Mouse (Mus musculus): ENCODE data around the gene Gm17660. TPM values are rescaled to one million over a fixed set of nuclear protein-coding genes. Genes with fewer than 3 reads are reported as not detected.

Gm17660 gene
- total and polyA plus RNA-seq, 3 experiments, result not detected

DNA sequence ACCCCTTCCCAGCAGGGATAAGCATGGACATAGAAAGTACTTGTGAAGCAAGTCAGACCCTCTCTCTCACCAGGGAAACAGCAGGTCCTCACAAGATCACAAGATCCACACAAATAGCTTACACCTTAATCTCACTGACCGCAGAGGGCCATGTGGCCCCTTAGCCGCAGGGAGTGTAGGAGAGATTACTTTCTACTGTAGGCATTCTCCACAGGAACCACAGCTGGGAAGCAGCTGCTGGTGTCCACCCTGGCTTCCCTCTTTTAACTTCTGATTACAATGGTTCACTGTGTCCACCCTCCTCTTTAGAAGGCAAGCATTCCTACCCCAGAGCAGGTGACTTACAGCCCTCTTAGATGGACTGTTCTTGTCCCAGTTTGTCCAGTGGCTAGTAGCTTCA lies 33.7 kb downstream of the Gm17660 start:
- Histone ChIP-seq H3K4me1 (ENCODE audit: control insufficient read depth in 1 of 2, insufficient read depth in 2 of 2) (peaks cover 5 to 33% of the 10 kb centered on the region in 2 experiments), H3K4me3 (replicated peaks in 1 of 3; ENCODE audit: low read depth in 2 of 3, low read length in 2 of 3, poor library complexity in 1 of 3) (no peak overlapping the region), H3K27ac (ENCODE audit: insufficient read depth, low read depth) (no peak overlapping the region), H3K27me3 (replicated peaks) (no peaks in the 10 kb centered on the region), H3K4me2 (ENCODE audit: insufficient read depth, low read depth, poor library complexity, severe bottlenecking) (no peak overlapping the region), H3K79me2 (replicated peaks; ENCODE audit: control insufficient read depth, extremely low read depth, insufficient read depth, poor library complexity, severe bottlenecking) (peaks cover 7% of the 10 kb centered on the region), H3K9me3 (replicated peaks; ENCODE audit: low read length) (no peaks in the 10 kb centered on the region), H3K36me3 (replicated peaks in 1 of 2; ENCODE audit: control insufficient read depth in 1 of 2, insufficient read depth in 1 of 2, low read length in 1 of 2) (no peaks in the 10 kb centered on the region), H3K9ac (ENCODE audit: insufficient read depth, low read depth) (no peak overlapping the region)
- in situ Hi-C loops (cut with MboI; ENCODE audit: low pct_ligation_motif_present, low pct_unique_long_range_greater_than_20kb, low sequenced_read_pairs) (no loop called here), dilution Hi-C loops (cut with MboI; ENCODE audit: extremely low pct_ligation_motif_present, extremely low pct_unique_long_range_greater_than_20kb, low sequenced_read_pairs) (no loop called here)
- TF ChIP-seq UBTF (IDR thresholded peaks at IDR 0.05; ENCODE audit: low read depth, low read length) (no peak), SIN3A (IDR thresholded peaks at IDR 0.05; ENCODE audit: low read length) (no peak), MYC (IDR thresholded peaks at IDR 0.05; ENCODE audit: low read depth, low read length) (no peak), JUND (conservative IDR thresholded peaks at IDR 0.05; ENCODE audit: low read depth, low read length) (no peak), PAX5 (IDR thresholded peaks at IDR 0.05; ENCODE audit: low read length) (no peak), CHD2 (IDR thresholded peaks at IDR 0.05; ENCODE audit: low read length) (no peak), JUN (IDR thresholded peaks at IDR 0.05; ENCODE audit: insufficient read depth, low read depth, low read length) (no peak), ELF1 (IDR thresholded peaks at IDR 0.05; ENCODE audit: low read depth, low read length) (no peak)
- DNase-seq (ENCODE audit: extremely low read depth), result no peak

DNA sequence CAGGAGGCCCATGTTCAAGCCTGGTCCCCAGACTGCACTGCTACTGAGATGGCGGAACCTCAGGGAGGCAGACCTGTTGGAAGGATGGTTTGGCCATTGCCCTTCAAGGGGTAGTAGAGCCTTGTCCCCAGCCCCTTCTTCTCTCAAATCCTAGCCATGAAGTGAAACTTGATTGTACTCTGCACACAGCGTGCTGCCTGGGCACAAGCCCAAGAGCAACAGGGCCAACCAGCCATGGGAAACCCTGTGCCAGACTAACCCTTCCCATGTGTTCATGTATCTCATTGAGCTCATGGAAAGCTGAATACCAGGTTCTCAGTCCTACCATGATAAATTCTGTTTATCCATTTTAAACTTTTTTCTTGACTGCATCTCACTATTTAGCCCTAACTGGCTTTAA lies 34.5 kb downstream of the Gm17660 start:
- H3K27me3 ChIP-seq (replicated peaks), result no peaks in the 10 kb centered on the region
- TF ChIP-seq TCF12 (IDR thresholded peaks at IDR 0.05; ENCODE audit: low read depth, low read length) (no peak), NRF1 (IDR thresholded peaks at IDR 0.05; ENCODE audit: low read depth, low read length) (no peak)
- H3K9me3 ChIP-seq (replicated peaks; ENCODE audit: low read length), result no peaks in the 10 kb centered on the region
- no peak overlapping the region for H3K9ac ChIP-seq (ENCODE audit: insufficient read depth, low read depth)
- no peak for DNase-seq (ENCODE audit: extremely low read depth)
- peaks cover 5 to 25% of the 10 kb centered on the region in 2 experiments for H3K4me1 ChIP-seq (ENCODE audit: control insufficient read depth in 1 of 2, insufficient read depth in 2 of 2)
- peaks cover 3% of the 10 kb centered on the region for H3K79me2 ChIP-seq (replicated peaks; ENCODE audit: control insufficient read depth, extremely low read depth, insufficient read depth, poor library complexity, severe bottlenecking)
- in situ Hi-C loops (cut with MboI; ENCODE audit: low pct_ligation_motif_present, low pct_unique_long_range_greater_than_20kb, low sequenced_read_pairs), result no loop called here
- H3K4me2 ChIP-seq (ENCODE audit: insufficient read depth, low read depth, poor library complexity, severe bottlenecking), result peak overlapping the region; percentile 27; the same call in 1 of the 2 replicates
- no peak overlapping the region; the same call in 1 of the 2 replicates for H3K27ac ChIP-seq (ENCODE audit: insufficient read depth, low read depth)
- dilution Hi-C loops (cut with MboI; ENCODE audit: extremely low pct_ligation_motif_present, extremely low pct_unique_long_range_greater_than_20kb, low sequenced_read_pairs), result no loop called here
- no peaks in the 10 kb centered on the region for H3K36me3 ChIP-seq (replicated peaks in 1 of 2; ENCODE audit: control insufficient read depth in 1 of 2, insufficient read depth in 1 of 2, low read length in 1 of 2)
- H3K4me3 ChIP-seq (replicated peaks in 1 of 3; ENCODE audit: low read depth in 2 of 3, low read length in 2 of 3, poor library complexity in 1 of 3), result peak overlapping the region in 1 of 3 experiments; percentile 32

DNA sequence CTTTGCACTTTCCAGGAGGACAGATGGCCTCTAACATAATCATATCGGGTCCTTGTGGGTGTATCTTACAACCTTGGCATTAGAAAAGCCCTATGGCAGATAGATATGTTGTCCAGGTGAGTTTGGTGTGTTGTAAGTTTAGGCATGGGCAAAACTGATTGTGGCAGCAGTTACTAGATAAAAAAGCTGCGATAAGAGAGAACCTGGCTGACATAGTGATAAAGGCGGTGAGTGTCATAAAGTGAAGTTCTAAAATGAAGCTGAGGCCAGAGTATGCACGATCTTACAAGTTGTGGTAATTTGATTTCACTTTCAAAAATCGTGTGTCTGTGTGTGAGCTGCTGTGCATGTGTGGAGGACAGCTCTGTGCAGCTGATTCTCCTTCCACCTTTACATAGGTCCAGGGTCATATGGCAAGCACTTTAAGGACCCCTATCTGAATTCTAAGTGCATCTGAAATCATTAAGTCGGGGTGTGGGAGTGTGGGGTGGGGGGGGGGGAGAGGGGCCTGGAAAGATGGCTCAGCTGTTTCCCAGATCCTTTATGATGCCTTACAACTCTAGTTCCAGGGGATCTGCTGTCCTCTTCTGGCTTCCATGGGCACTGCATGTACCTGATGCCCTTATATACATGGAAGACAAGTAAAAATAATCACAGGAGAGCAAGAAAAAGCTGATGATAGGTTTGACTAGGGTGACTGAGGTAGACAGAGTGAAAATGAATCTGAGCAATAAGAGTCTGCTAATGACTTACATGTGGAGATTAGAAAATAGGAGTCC lies 38.1 kb downstream of the Gm17660 start:
- dilution Hi-C loops (cut with MboI; ENCODE audit: extremely low pct_ligation_motif_present, extremely low pct_unique_long_range_greater_than_20kb, low sequenced_read_pairs) (no loop called here), in situ Hi-C loops (cut with MboI; ENCODE audit: low pct_ligation_motif_present, low pct_unique_long_range_greater_than_20kb, low sequenced_read_pairs) (loop anchor here (5.0 kb wide), 1 partner anchor 42 kb away; no protein-coding TSS in a partner anchor)
- no peaks in the 10 kb centered on the region for H3K27me3 ChIP-seq (replicated peaks)
- H3K9ac ChIP-seq (ENCODE audit: insufficient read depth, low read depth), result no peak overlapping the region
- no peak overlapping the region for H3K4me3 ChIP-seq (replicated peaks in 1 of 3; ENCODE audit: low read depth in 2 of 3, low read length in 2 of 3, poor library complexity in 1 of 3)
- H3K4me2 ChIP-seq (ENCODE audit: insufficient read depth, low read depth, poor library complexity, severe bottlenecking), result no peak overlapping the region
- TF ChIP-seq RAD21 (IDR thresholded peaks at IDR 0.05; ENCODE audit: low read depth, low read length) (peak; percentile 81), IRF4 (IDR thresholded peaks at IDR 0.05; ENCODE audit: low read depth, low read length) (0 out of 2 replicates have a peak, but pooled peaks have one; percentile 37), ETS1 (conservative IDR thresholded peaks at IDR 0.05; ENCODE audit: low read depth, low read length) (no peak), ZC3H11A (IDR thresholded peaks at IDR 0.05; ENCODE audit: low read depth, low read length) (peak; percentile 55), MAX (IDR thresholded peaks at IDR 0.05; ENCODE audit: low read length) (no peak), SMC3 (IDR thresholded peaks at IDR 0.05; ENCODE audit: low read depth, low read length) (peak; percentile 86), CTCF (conservative IDR thresholded peaks at IDR 0.05 in 1 of 2, IDR thresholded peaks at IDR 0.05 in 1 of 2; ENCODE audit: low read depth in 2 of 2, low read length in 2 of 2) (peak; percentile 70 to 87; a peak in 3 of 4 replicates)
- no peak overlapping the region for H3K27ac ChIP-seq (ENCODE audit: insufficient read depth, low read depth)
- H3K9me3 ChIP-seq (replicated peaks; ENCODE audit: low read length), result no peaks in the 10 kb centered on the region
- H3K4me1 ChIP-seq (ENCODE audit: control insufficient read depth in 1 of 2, insufficient read depth in 2 of 2), result peaks cover 5 to 18% of the 10 kb centered on the region in 2 experiments
- no peak for DNase-seq (ENCODE audit: extremely low read depth)
- H3K79me2 ChIP-seq (replicated peaks; ENCODE audit: control insufficient read depth, extremely low read depth, insufficient read depth, poor library complexity, severe bottlenecking), result no peaks in the 10 kb centered on the region
- H3K36me3 ChIP-seq (replicated peaks in 1 of 2; ENCODE audit: control insufficient read depth in 1 of 2, insufficient read depth in 1 of 2, low read length in 1 of 2), result no peaks in the 10 kb centered on the region

Measured in CH12.LX (cell line).